Mouse (Mus musculus): ENCODE results near the gene Pinlyp.

Gene Pinlyp

GRCm38 (mm10) chr7:24563191-24563836 lies 17.4 kb upstream of the Pinlyp start:
- in situ Hi-C loops (cut with MboI, MseI): no loop called here

DNA sequence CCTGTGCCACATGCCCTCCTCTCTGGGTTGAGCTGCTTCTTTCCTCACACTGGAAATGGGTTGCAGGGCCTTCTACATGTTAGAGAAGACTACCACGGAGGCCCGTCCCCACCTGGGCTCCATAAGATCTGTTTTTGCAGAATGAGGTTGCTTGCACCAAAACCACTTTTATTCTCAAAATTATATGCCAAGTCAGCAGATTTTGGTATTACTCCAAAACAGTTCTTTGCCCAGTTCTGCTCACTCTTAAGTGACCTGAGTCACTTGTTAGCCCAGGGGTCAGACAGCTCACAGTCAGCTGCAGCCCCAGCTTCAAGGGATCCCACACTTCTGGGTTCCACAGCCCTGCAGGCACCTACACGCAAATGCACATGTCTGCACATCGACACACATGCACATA lies 15.5 kb upstream of the Pinlyp start:
- in situ Hi-C loops (cut with MboI, MseI): no loop called here

DNA sequence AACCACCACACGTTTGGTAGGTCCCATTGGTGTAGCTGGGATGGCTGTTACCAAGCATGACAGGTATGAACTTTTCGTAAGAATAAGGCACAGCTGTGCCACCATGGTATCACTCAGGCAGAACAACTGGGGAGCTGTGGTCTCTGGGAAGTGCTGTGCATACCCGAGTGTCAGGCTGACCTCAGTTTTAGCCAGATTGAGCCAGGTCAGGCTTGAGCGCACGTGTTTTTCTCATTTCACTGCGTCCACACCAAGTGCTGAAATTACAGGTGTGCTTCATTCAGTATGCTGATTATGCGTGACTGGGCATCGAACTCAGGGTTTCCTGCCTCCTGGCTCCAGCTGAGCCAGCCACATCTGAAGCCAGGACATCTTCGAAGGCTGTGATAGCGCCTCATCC lies 9.9 kb upstream of the Pinlyp start:
- in situ Hi-C loops (cut with MboI, MseI): no loop called here

GRCm38 (mm10) chr7:24551985-24552759 lies 6.3 kb upstream of the Pinlyp start:
- in situ Hi-C loops (cut with MboI, MseI): loop anchor here in 1 of 2 experiments (5.0 kb wide), 1 partner anchor 35 kb away; no protein-coding TSS in a partner anchor

DNA sequence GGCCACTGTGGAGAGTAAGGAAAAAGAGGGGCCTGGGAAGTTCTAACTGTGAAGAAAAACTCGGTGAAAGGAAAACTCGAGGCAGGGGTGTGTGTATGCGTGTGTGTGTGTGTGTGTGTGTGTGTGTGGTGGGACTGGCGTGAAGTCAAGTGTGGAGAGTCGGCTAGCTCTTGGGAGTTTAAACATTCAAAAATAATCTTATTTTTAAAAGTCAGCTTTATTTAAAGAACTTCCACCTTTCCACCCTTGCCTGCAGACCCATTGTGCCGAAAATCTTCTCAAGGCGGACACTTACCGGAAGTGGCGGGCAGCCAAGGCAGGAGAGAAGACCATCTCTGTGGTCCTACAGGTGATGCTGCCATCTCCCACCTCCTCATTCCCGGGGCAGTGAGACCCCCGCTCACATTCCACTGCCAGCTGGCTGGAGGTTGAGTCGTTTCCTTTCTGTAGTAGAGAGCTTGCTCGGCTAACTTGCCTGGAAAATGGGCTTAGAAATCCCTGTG lies 1.7 kb upstream of the Pinlyp start:
- in situ Hi-C loops (cut with MboI, MseI): no loop called here

GRCm38 (mm10) chr7:24546634-24547389 lies 894 bp upstream of the Pinlyp start:
- in situ Hi-C loops (cut with MboI, MseI): no loop called here

DNA sequence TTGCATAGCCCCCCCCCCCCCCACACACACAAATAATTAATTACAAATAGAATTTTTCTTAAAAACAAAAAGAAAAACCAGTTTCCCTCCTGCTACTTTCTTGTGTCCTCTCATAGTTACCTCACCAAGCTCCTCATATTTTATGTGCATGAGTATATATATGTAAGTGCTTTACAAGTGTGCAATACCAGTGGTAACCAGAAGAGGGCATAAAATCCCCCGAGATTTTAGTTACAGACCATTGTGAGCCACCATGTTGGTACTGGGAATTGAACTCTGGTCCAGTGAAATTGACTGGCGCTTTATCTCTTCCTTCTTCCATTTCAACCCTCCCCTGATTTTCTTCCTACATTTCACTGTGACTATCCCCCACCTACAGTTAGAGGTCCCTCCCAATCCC lies 1.4 kb downstream of the Pinlyp start:
- in situ Hi-C loops (cut with MboI, MseI): no loop called here

GRCm38 (mm10) chr7:24539686-24540085 lies 6.2 kb downstream of the Pinlyp start:
- in situ Hi-C loops (cut with MboI, MseI): no loop called here

GRCm38 (mm10) chr7:24538701-24539100 lies 7.2 kb downstream of the Pinlyp start:
- in situ Hi-C loops (cut with MboI, MseI): no loop called here

DNA sequence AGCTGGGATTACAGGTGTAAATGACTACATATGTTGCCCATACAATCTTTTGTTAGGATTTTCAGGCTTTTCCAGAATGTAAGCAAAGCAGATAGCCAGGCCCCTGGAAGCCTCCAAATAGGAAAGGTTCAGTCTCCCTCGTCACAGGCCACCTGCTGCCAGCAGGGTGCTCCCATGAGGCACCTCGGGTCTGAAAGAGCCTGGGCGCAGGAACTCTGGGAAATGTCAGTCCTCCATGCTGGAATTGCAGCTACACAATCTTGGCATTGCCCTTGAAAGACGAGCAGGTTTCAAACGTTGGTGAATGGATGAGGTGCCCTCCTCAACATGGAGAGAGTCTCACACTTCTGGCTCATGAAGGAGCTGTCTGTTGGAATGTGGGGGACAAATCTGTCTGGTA lies 7.8 kb downstream of the Pinlyp start:
- in situ Hi-C loops (cut with MboI, MseI): no loop called here

- in situ Hi-C loops (cut with MboI, MseI): no loop called here
Observed at GRCm38 (mm10) chr7:24537591-24537990, 8.3 kb downstream of the Pinlyp start.

DNA sequence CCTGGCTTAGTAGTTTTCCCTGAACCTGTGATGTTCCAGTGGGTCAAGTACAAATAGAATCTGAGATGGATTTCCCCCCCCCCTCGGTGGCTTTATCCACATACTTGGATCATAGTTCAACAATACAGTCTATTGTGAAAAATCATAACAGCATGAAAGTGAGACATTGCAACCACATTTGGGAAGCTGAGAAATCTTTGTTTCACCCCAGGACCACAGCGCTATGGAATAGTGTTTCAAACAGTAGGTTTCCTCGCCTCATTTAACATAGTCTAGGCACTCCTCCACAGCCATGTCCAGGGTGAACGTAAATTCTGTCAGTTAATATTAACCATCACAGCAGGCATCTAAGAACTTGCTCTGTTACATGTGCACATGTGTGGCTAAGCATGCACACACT lies 8.8 kb downstream of the Pinlyp start:
- in situ Hi-C loops (cut with MboI, MseI): no loop called here

DNA sequence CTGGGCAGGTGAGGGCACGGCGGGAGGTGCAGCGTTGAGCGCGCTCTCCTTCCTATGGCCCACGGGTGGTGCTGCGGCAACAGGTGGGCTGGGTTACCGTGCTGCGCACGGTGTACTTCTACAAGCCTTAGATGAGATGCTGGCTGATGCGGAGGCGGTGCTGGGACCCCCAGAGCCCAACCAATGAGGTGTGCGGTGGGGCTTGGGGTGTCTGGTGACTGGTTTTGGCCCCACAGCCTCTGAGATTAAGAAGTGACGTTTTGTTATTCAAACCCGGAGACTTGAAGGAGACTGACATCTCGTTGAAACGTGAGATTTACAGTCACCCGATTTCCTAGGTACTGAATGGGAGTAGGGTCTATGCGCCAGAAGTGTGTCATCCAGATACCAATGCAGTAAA lies 11.6 kb downstream of the Pinlyp start:
- in situ Hi-C loops (cut with MboI, MseI): no loop called here

- in situ Hi-C loops (cut with MboI, MseI): no loop called here
Observed at GRCm38 (mm10) chr7:24533806-24534205, 12.1 kb downstream of the Pinlyp start.

DNA sequence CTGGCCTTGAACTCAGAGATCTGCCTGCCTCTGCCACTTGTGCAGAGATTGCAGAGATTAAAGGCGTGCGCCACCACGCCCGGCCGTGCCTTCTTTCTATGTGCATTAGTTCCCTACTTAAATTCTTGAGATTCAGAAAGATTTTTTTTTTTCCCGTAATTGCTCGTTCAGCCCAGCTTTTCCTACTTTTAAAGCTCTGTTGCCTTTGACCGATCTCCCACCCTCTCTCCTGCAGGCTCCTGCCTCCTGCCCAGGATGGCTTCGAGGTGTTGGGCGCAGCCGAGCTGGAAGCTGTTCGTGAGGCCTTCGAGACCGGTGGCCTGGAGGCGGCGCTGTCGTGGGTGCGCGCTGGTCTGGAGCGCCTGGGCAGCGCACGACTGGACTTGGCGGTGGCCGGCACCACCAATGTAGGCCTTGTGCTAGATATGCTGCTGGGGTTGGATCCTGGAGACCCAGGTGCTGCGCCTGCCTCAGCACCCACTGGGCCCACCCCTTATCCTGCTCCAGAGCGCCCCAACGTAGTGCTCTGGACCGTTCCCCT lies 12.8 kb downstream of the Pinlyp start:
- in situ Hi-C loops (cut with MboI, MseI): no loop called here

GRCm38 (mm10) chr7:24531211-24531971 lies 14.5 kb downstream of the Pinlyp start:
- in situ Hi-C loops (cut with MboI, MseI): no loop called here

DNA sequence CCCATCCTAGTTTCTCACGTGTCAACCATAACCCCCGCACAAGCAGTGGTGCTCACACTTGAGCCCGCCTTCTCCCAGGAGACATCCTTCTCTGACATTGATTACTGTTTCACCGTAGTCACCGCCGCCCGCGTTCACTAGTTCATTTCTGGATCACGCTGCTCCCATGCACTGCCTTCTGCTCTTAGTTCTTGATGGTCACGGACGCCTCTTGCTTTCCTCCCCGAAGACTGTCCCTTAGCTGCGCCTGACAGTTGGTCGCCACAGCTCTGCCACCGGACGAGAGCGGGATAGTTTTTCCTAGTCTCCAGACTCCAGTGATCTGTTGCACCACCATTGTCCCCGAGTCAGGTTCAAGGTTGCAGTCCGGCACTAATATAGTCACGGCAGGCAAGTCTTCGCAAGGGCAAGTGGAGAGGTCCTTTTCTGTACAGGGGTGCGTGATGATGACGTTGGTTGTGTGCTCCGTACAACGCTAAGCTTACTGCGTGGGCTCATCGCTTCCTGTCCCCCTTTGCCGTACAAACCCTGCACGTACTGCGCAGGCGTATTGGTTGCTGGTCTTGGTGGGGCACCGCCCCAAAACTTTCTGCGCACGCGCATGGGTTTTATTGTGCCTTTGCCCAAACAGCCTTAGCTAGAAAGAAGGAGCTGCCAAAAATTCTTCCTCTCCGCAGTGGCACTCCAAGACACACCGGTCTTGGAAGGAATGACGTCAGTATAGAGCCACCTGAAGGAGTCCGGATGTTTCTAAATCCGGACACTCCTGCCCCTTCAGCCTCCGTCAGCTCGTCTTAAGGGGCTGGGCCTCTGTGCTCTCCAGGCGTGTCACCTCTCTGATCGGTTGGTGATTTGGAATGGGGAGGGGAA lies 15.6 kb downstream of the Pinlyp start, which contains the start of gene Irgq:
Irgq (plus strand) TSS at position 628 of the 870 bp plus-strand sequence.
- in situ Hi-C loops (cut with MboI, MseI): no loop called here

DNA sequence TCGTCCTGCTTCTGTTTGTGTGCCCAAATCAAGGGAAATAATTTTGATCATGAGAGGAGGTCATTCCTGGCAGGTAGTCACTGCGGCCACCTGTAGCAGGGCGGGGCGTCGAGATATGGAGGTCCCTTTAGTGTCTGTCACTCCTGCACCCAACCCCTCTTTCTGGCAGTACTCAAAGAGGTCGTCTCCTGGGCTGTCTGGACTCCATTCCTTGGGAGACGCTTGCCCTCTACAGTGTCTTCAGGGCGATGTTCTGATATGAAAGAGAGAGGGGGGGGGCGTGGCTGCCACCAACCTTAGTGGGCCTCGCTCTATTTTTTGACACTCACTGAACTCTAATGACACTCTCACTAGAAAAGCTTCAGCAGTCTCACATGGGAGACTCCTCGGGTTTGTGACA lies 16.3 kb downstream of the Pinlyp start:
- in situ Hi-C loops (cut with MboI, MseI): no loop called here

GRCm38 (mm10) chr7:24528861-24529260 lies 17.1 kb downstream of the Pinlyp start:
- in situ Hi-C loops (cut with MboI, MseI): no loop called here

Data from T-helper 17 cell (primary cell).